Mouse (Mus musculus): ENCODE measurements around the gene Tmem243. TPM values are rescaled to one million over a fixed set of nuclear protein-coding genes. Genes with fewer than 3 reads are reported as not detected.

Gene Tmem243
- total and polyA plus RNA-seq, 3 experiments = 3.5 to 14.9 TPM; not detected in 1

DNA sequence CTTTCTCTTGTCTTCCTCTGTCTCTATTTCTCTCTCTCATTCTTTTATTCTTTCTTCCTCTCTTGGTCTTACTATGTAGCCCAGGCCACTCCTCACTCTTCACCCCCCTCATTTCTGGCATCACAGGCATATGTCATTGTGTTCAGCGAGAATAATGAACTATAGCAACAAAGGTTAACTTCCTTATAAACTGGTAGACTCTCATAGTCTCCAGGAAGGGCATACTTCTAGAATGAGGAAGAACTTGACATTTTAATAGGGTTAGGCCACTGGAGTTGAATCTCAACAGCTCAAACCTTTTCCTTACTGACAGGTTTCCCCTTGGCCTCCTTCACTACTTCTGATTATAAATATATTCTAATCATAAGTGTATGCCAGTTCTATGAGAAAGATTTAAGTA lies 86.0 kb downstream of the Tmem243 start:
- TF ChIP-seq ELF1 (IDR thresholded peaks at IDR 0.05; ENCODE audit: low read depth, low read length) (no peak), ZNF384 (IDR thresholded peaks at IDR 0.05; ENCODE audit: low read depth, low read length) (no peak), NRF1 (IDR thresholded peaks at IDR 0.05; ENCODE audit: insufficient read depth, low read depth, low read length, poor library complexity, severe bottlenecking) (no peak), GATA1 (IDR thresholded peaks at IDR 0.05; ENCODE audit: low read depth, low read length) (no peak), NELFE (IDR thresholded peaks at IDR 0.05; ENCODE audit: low read depth, low read length) (no peak), USF1 (IDR thresholded peaks at IDR 0.05; ENCODE audit: low read depth, low read length) (no peak), POLR2AphosphoS2 (IDR thresholded peaks at IDR 0.05; ENCODE audit: low read length) (no peak), RCOR1 (IDR thresholded peaks at IDR 0.05; ENCODE audit: low read depth, low read length) (no peak), CHD1 (IDR thresholded peaks at IDR 0.05; ENCODE audit: low read depth, low read length) (no peak), MXI1 (IDR thresholded peaks at IDR 0.05; ENCODE audit: low read depth, low read length) (no peak), MEF2A (IDR thresholded peaks at IDR 0.05; ENCODE audit: extremely low read depth, insufficient replicate concordance, low read depth, low read length, poor library complexity, severe bottlenecking) (no peak), USF2 (IDR thresholded peaks at IDR 0.05; ENCODE audit: borderline replicate concordance in 1 of 2, insufficient read depth in 1 of 2, low read depth in 1 of 2, low read length in 2 of 2) (no peak), BHLHE40 (IDR thresholded peaks at IDR 0.05; ENCODE audit: borderline replicate concordance, low read depth, low read length) (no peak), GABPA (IDR thresholded peaks at IDR 0.05; ENCODE audit: low read depth, low read length) (no peak), KAT2A (conservative IDR thresholded peaks at IDR 0.05; ENCODE audit: low read depth, low read length) (no peak), MYC (IDR thresholded peaks at IDR 0.05; ENCODE audit: low read depth, low read length) (no peak), CHD2 (IDR thresholded peaks at IDR 0.05; ENCODE audit: low read length) (no peak), ETS1 (IDR thresholded peaks at IDR 0.05; ENCODE audit: low read depth, low read length) (no peak), ZC3H11A (IDR thresholded peaks at IDR 0.05; ENCODE audit: low read depth, low read length) (no peak), UBTF (IDR thresholded peaks at IDR 0.05; ENCODE audit: borderline replicate concordance, insufficient read depth, low read depth, low read length) (no peak)
- DNase-seq (ENCODE audit: low read depth, low spot score) = no peak
- H3K36me3 ChIP-seq (ENCODE audit: control insufficient read depth in 1 of 2, insufficient read depth in 2 of 2, low read length in 2 of 2) = no peaks in the 10 kb centered on the region
- H3K9me3 ChIP-seq (replicated peaks; ENCODE audit: insufficient read depth, low read length) = no peaks in the 10 kb centered on the region
- no peak overlapping the region for H3K4me3 ChIP-seq (ENCODE audit: control insufficient read depth in 1 of 2, insufficient read depth in 1 of 2, low read depth in 2 of 2, low read length in 2 of 2)
- H3K9ac ChIP-seq (ENCODE audit: control insufficient read depth, low read depth, low read length, poor library complexity, severe bottlenecking) = no peak overlapping the region
- no peaks in the 10 kb centered on the region for H3K4me1 ChIP-seq (ENCODE audit: control insufficient read depth in 1 of 2, insufficient read depth in 2 of 2, low read length in 2 of 2)
- H3K27me3 ChIP-seq (ENCODE audit: control insufficient read depth in 1 of 2, insufficient read depth in 2 of 2, low read length in 2 of 2) = no peaks in the 10 kb centered on the region; a peak in 1 of 4 replicates
- H3K27ac ChIP-seq (ENCODE audit: control insufficient read depth, low read depth, low read length) = no peak overlapping the region
- no peaks in the 10 kb centered on the region for H3K79me2 ChIP-seq (ENCODE audit: control insufficient read depth, insufficient read depth, low read length, poor library complexity)

Other genes with a start within 250 kb of the Tmem243 start
- 95.2 and 107 TPM in 2 replicates for gene Abcb4, start 207.0 kb upstream of the Tmem243 start, total RNA-seq (2012; rRNA removed)
- gene Abcb4, start 207.0 kb upstream of the Tmem243 start, polyA plus RNA-seq (2012; ENCODE audit: insufficient read depth in 1 of 2, insufficient read length in 2 of 2, low read depth in 1 of 2, low replicate concordance in 2 of 2, missing spikeins in 1 of 2) = 10 to 100 TPM in 1 of 2 experiments, not detected in 1; 86.0 TPM
- 9.4 and 10.1 TPM in 2 replicates for gene Crot, start 103.3 kb upstream of the Tmem243 start, total RNA-seq (2012; rRNA removed)
- gene Crot, start 103.3 kb upstream of the Tmem243 start, polyA plus RNA-seq (2012; ENCODE audit: insufficient read depth in 1 of 2, insufficient read length in 2 of 2, low read depth in 1 of 2, low replicate concordance in 2 of 2, missing spikeins in 1 of 2) = 100 to 1,000 TPM in 1 of 2 experiments, 1 to 10 TPM in 1; 9.8 to 148 TPM
- 18.7 and 19.7 TPM in 2 replicates for gene Dmtf1, start 61.1 kb downstream of the Tmem243 start, total RNA-seq (2012; rRNA removed)
- gene Dmtf1, start 61.1 kb downstream of the Tmem243 start, polyA plus RNA-seq (2012; ENCODE audit: insufficient read depth in 1 of 2, insufficient read length in 2 of 2, low read depth in 1 of 2, low replicate concordance in 2 of 2, missing spikeins in 1 of 2) = 10 to 100 TPM; 22.0 to 78.4 TPM
- not detected in 2 replicates for gene 9330182L06Rik, start 165.4 kb downstream of the Tmem243 start, total RNA-seq (2012; rRNA removed)
- not detected for gene 9330182L06Rik, start 165.4 kb downstream of the Tmem243 start, polyA plus RNA-seq (2012; ENCODE audit: insufficient read depth in 1 of 2, insufficient read length in 2 of 2, low read depth in 1 of 2, low replicate concordance in 2 of 2, missing spikeins in 1 of 2)